8 mouse cellular contexts compared by ENCODE assay signal in the genomic region with DNA sequence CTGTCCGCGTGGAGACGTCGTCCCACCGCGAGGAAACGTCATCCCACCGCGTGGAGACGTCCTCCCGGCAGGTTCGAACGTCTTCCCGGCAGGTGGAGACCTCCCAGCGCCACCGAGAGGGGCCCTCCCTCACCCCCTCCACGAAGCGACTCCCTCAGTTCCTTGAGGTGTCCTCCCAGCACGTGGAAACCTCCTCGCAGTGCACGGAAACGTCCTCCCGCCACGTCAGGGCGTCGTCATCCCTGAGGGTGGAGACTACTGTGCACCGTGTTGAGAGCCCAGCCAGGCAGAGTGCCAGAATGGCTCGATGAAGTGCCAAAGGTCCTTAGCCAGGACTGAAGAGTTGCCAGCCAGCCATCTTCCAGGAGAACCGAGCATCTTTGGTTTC. TPM values are rescaled to one million over a fixed set of nuclear protein-coding genes. Genes with fewer than 3 reads are reported as not detected.
DNase-seq lines count a peak whose midpoint lies in the region; ATAC-seq and TF ChIP-seq lines count a peak whose summit lies in the region.

A gene (minus strand): TSS at position 183 of the 388 bp plus-strand sequence.

- peak; percentile 23 for DNase-seq in G1E (ENCODE audit: low spot score)
- DNase-seq in cerebellum, adult 11 months = peak; percentile 80
- DNase-seq in layer of hippocampus, adult 9-11 months = peak; percentile 78
- DNase-seq in ovary, postnatal 10 days (ENCODE audit: low spot score) = peak; percentile 39
- peak; percentile 62 to 68 for DNase-seq in thymus, postnatal 10 days (ENCODE audit: low spot score in 2 of 2)

- no peak for ATAC-seq in G1E (ENCODE audit: extremely low read depth, insufficient number of reproducible peaks, low FRiP score, poor library complexity, severe bottlenecking)
- ATAC-seq in forebrain, embryonic 16.5 days = peak; percentile 83
- peak; percentile 60 to 69 for ATAC-seq in hematopoietic stem cell, adult 5-6 weeks (replicated peaks in 1 of 2; ENCODE audit: insufficient read depth in 1 of 2, low FRiP score in 2 of 2, low TSS enrichment in 1 of 2, low read depth in 1 of 2, poor library complexity in 2 of 2, severe bottlenecking in 2 of 2)
- ATAC-seq in lung, embryonic 16.5 days (ENCODE audit: low read depth) = peak; percentile 75

- peak within 1 kb of the TSS; percentile 73 for H3K9ac ChIP-seq in forebrain, embryonic 16.5 days (replicated peaks; ENCODE audit: low read depth, low read length)
- peak within 1 kb of the TSS; percentile 75 for H3K9ac ChIP-seq in lung, embryonic 16.5 days (ENCODE audit: low read length)

- no peaks in the 10 kb centered on the region for H3K9me3 ChIP-seq in G1E (replicated peaks)
- no peaks in the 10 kb centered on the region for H3K9me3 ChIP-seq in forebrain, embryonic 16.5 days (ENCODE audit: control insufficient read depth, low read length)
- no peaks in the 10 kb centered on the region for H3K9me3 ChIP-seq in lung, embryonic 16.5 days (ENCODE audit: control insufficient read depth, low read length)

- peaks cover 23% of the 10 kb centered on the region for H3K4me1 ChIP-seq in G1E (ENCODE audit: insufficient read depth, low read depth, low read length)
- H3K4me1 ChIP-seq in forebrain, embryonic 16.5 days (replicated peaks; ENCODE audit: control insufficient read depth, insufficient read depth, low read length) = peaks cover 16% of the 10 kb centered on the region
- peaks cover 15% of the 10 kb centered on the region; the same call in 1 of the 2 replicates for H3K4me1 ChIP-seq in lung, embryonic 16.5 days (replicated peaks; ENCODE audit: control insufficient read depth, insufficient read depth, low read length)

- H3K27me3 ChIP-seq in G1E (ENCODE audit: insufficient read depth, low read length) = no peaks in the 10 kb centered on the region
- no peaks in the 10 kb centered on the region for H3K27me3 ChIP-seq in forebrain, embryonic 16.5 days (replicated peaks; ENCODE audit: control insufficient read depth, insufficient read depth, low read length)
- H3K27me3 ChIP-seq in lung, embryonic 16.5 days (ENCODE audit: control insufficient read depth, insufficient read depth, low read depth, low read length) = no peaks in the 10 kb centered on the region

- peak within 1 kb of the TSS; percentile 91 for H3K4me2 ChIP-seq in forebrain, embryonic 16.5 days (ENCODE audit: low read length)
- H3K4me2 ChIP-seq in lung, embryonic 16.5 days (ENCODE audit: low read depth, low read length) = peak within 1 kb of the TSS; percentile 97

- peak within 1 kb of the TSS; percentile 81 for H3K4me3 ChIP-seq in G1E (ENCODE audit: low read depth, low read length)
- peak within 1 kb of the TSS; percentile 47 for H3K4me3 ChIP-seq in forebrain, embryonic 16.5 days (replicated peaks; ENCODE audit: low read length)
- H3K4me3 ChIP-seq in lung, embryonic 16.5 days (ENCODE audit: low read length) = peak within 1 kb of the TSS; percentile 88

- H3K27ac ChIP-seq in forebrain, embryonic 16.5 days (ENCODE audit: low read length) = peak within 1 kb of the TSS; percentile 85
- H3K27ac ChIP-seq in lung, embryonic 16.5 days (ENCODE audit: low read length) = peak within 1 kb of the TSS; percentile 67

- TF ChIP-seq CTCF in G1E (IDR thresholded peaks at IDR 0.05; ENCODE audit: low read depth, low read length) = no peak

- peaks cover 28% of the 10 kb centered on the region for H3K36me3 ChIP-seq in G1E (replicated peaks)
- peaks cover 13% of the 10 kb centered on the region for H3K36me3 ChIP-seq in forebrain, embryonic 16.5 days (ENCODE audit: control insufficient read depth, insufficient read depth)
- peaks cover 11% of the 10 kb centered on the region for H3K36me3 ChIP-seq in lung, embryonic 16.5 days (ENCODE audit: control insufficient read depth, insufficient read depth, low read length)

- under 1% methylated on average over 29 of the region's 29 CpGs for WGBS in forebrain, embryonic 16.5 days
- WGBS in lung, embryonic 16.5 days = under 1% methylated on average over 29 of the region's 29 CpGs

RNA-seq across cellular contexts. Expression of the gene that starts here (rescaled TPM):
- total RNA-seq in G1E (2014; fragmentation: Nextera tagmentation) = 19.9 and 26.7 TPM in 2 replicates
- 13.5 and 20.2 TPM in 2 replicates for total RNA-seq in G1E (2017)
- polyA plus RNA-seq in G1E (2012) = 0.55 and 0.74 TPM in 2 replicates
- polyA plus RNA-seq in forebrain, embryonic 16.5 days (2015; fragmentation: Nextera tagmentation; extraction: Ambion mirVana) = 61.1 and 67.8 TPM in 2 replicates
- total RNA-seq in hematopoietic stem cell, adult 5-6 weeks (2017) = 23.0 and 24.4 TPM in 2 replicates
- 48.1 and 51.4 TPM in 2 replicates for polyA plus RNA-seq in lung, embryonic 16.5 days (2015; fragmentation: Nextera tagmentation; extraction: Ambion mirVana)

Comparison
In these comparisons a context has a peak if more than half of its experiments do, and no peak if none do; other contexts are left out.
1. RNA of the gene that starts here (polyA plus RNA-seq): 61.1 to 67.8 TPM in forebrain, embryonic 16.5 days and 48.1 to 51.4 TPM in lung, embryonic 16.5 days; 0.55 to 0.74 TPM in G1E; every median in the first group is over 10 times any median in the second.
2. DNase-seq: peak in every context shown above with its lines; median percentile 80 in cerebellum, adult 11 months; 78 in layer of hippocampus, adult 9-11 months; 65 in thymus, postnatal 10 days; 39 in ovary, postnatal 10 days; 23 in G1E.
3. Peak in every context shown above with its lines, with median percentiles within 50 percentile points of each other: H3K4me3 ChIP-seq.